Mouse (Mus musculus) cortical plate, adult 2 months (tissue): ENCODE measurements at regions not wholly inside any gene's neighbourhood (a gene's known extent, or its start where the extent isn't known, plus 50 kb on each side); places are given as distances from the start of the nearest gene placed in this dataset.

ENCODE experiments used
- CTCF ChIP-seq: fragments of 200-500 bp; IDR thresholded peaks from 2 replicates; pipeline ENCODE4 v1.5.1; 2011; ENCODE audit warnings: mild to moderate bottlenecking, control low read depth, low read length; ENCODE audit not compliant: insufficient read depth; ENCODE audit errors: extremely low read depth
- POLR2A ChIP-seq: fragments of 200-500 bp; IDR thresholded peaks from 2 replicates; pipeline ENCODE4 v1.6.1; 2011; ENCODE audit warnings: mild to moderate bottlenecking, low read length, control low read depth; ENCODE audit not compliant: insufficient read depth; ENCODE audit errors: extremely low read depth

DNA sequence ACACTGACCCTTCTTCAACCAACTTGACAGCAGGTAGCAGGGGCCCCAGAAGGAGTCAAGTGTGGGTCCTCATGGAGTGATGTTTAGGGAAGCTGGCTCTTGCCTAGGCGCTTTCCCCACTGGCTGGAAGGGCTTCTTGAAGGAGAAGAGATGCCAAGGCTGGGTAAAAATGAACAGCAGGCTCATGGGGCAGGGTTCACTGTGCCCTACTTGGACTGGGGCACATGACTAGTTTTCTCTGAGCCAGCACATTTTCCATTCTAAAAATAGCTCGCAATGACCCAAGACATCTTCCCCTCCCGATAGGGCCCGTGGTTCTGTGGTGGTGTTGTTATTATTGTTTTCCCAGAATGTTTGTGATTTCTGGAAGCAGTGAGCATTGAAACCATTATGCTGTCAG is 212.6 kb downstream of the Bcl2l11 start:
- TF ChIP-seq POLR2A (no peak), CTCF (no peak)
